Mouse (Mus musculus) bone marrow, adult 2 months (tissue): ENCODE measurements at regions not wholly inside any gene's neighbourhood (a gene's known extent, or its start where the extent isn't known, plus 50 kb on each side); places are given as distances from the start of the nearest gene placed in this dataset.

ENCODE experiments used
- CTCF ChIP-seq: fragments of 200-500 bp; IDR thresholded peaks from 2 replicates; pipeline ENCODE4 v1.5.1; 2011; ENCODE audit warnings: low read length, control low read depth; ENCODE audit not compliant: control insufficient read depth, insufficient read depth
- POLR2A ChIP-seq: fragments of 200-500 bp; IDR thresholded peaks from 2 replicates; pipeline ENCODE4 v1.6.1; 2011; ENCODE audit warnings: low read depth, mild to moderate bottlenecking, control low read depth, low read length, borderline replicate concordance; ENCODE audit not compliant: control insufficient read depth

DNA sequence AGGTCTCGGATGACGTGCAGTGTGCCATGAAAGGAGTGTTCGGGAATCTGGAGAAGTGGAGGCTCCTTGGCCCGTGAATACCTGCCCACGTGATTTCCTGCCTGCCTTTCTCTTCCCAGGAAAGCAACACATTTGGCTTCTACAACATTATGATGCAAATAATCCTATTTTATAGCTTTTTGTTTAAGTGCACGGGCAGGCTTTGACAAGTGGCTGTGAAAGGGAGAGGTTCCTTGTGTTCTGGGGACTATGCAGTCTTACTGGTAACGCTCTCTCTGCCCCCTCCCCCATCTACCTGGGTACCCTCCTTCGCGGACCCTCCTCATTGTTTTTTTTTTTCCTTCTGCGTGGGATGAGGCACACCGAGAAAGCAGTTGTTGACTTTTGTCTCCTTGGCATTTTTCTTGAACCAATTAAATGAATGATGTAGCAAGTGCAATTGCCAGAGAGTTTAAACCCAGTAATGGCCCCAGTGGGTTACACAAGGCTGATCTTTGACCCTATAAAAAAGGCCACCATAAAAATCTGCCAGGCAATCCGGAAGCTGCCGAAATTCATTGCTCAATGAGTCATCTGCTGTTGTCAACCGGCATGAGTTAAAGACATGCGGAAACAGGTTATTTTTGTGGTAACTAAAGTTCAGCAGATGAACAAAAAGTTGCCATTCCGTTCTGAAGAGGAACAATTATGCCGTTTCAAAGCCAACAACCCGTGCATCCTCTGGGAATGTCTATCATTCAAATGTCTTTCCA is 90.7 kb downstream of the Dusp6 start:
- TF ChIP-seq POLR2A (no peak), CTCF (no peak)
